Mouse (Mus musculus): Measurements from ENCODE around the gene Ceacam18. TPM values are rescaled to one million over a fixed set of nuclear protein-coding genes. Genes with fewer than 3 reads are reported as not detected.

Ceacam18 gene
- polyA plus RNA-seq, 1 experiment from 2014 or later, result 1.1 TPM

Other genes starting within 250 kb of the Ceacam18 start
- 0.28 and 0.30 TPM in 2 replicates for gene Siglecg, start 226.5 kb upstream of the Ceacam18 start, polyA plus RNA-seq (2015; fragmentation: Nextera tagmentation; extraction: Ambion mirVana)
- gene Lim2, start 207.0 kb upstream of the Ceacam18 start, polyA plus RNA-seq (2015; fragmentation: Nextera tagmentation; extraction: Ambion mirVana), result 0.15 and 0.77 TPM in 2 replicates
- gene Nkg7, start 197.6 kb upstream of the Ceacam18 start, polyA plus RNA-seq (2015; fragmentation: Nextera tagmentation; extraction: Ambion mirVana), result 3.7 and 4.4 TPM in 2 replicates
- 0.21 TPM in 1 of 2 replicates, not detected in the other for gene Cldnd2, start 193.9 kb upstream of the Ceacam18 start, polyA plus RNA-seq (2015; fragmentation: Nextera tagmentation; extraction: Ambion mirVana)
- 353 and 355 TPM in 2 replicates for gene Etfb, start 190.6 kb upstream of the Ceacam18 start, polyA plus RNA-seq (2015; fragmentation: Nextera tagmentation; extraction: Ambion mirVana)
- 0.96 and 1.1 TPM in 2 replicates for gene Gm45233, start 190.6 kb upstream of the Ceacam18 start, polyA plus RNA-seq (2015; fragmentation: Nextera tagmentation; extraction: Ambion mirVana)
- 6.0 and 7.7 TPM in 2 replicates for gene Vsig10l, start 171.6 kb upstream of the Ceacam18 start, polyA plus RNA-seq (2015; fragmentation: Nextera tagmentation; extraction: Ambion mirVana)
- gene Iglon5, start 144.6 kb upstream of the Ceacam18 start, polyA plus RNA-seq (2015; fragmentation: Nextera tagmentation; extraction: Ambion mirVana), result 0.49 and 0.55 TPM in 2 replicates
- not detected in 2 replicates for gene 4931406B18Rik, start 128.8 kb upstream of the Ceacam18 start, polyA plus RNA-seq (2015; fragmentation: Nextera tagmentation; extraction: Ambion mirVana)
- gene Cd33, start 90.3 kb upstream of the Ceacam18 start, polyA plus RNA-seq (2015; fragmentation: Nextera tagmentation; extraction: Ambion mirVana), result 2.1 and 2.3 TPM in 2 replicates
- 2.9 and 3.6 TPM in 2 replicates for gene Zfp658, start 72.5 kb upstream of the Ceacam18 start, polyA plus RNA-seq (2015; fragmentation: Nextera tagmentation; extraction: Ambion mirVana)
- gene Zfp719, start 55.1 kb upstream of the Ceacam18 start, polyA plus RNA-seq (2015; fragmentation: Nextera tagmentation; extraction: Ambion mirVana), result 10.3 and 11.3 TPM in 2 replicates
- gene Zfp819, start 27.5 kb upstream of the Ceacam18 start, polyA plus RNA-seq (2015; fragmentation: Nextera tagmentation; extraction: Ambion mirVana), result not detected in 2 replicates
- 1.7 and 2.0 TPM in 2 replicates for gene Siglece, start 25.5 kb downstream of the Ceacam18 start, polyA plus RNA-seq (2015; fragmentation: Nextera tagmentation; extraction: Ambion mirVana)
- gene Ctu1, start 37.3 kb downstream of the Ceacam18 start, polyA plus RNA-seq (2015; fragmentation: Nextera tagmentation; extraction: Ambion mirVana), result 14.3 and 14.7 TPM in 2 replicates
- 0.21 TPM in 1 of 2 replicates, not detected in the other for gene Klk14, start 55.7 kb downstream of the Ceacam18 start, polyA plus RNA-seq (2015; fragmentation: Nextera tagmentation; extraction: Ambion mirVana)
- 2.0 and 5.5 TPM in 2 replicates for gene Klk13, start 77.9 kb downstream of the Ceacam18 start, polyA plus RNA-seq (2015; fragmentation: Nextera tagmentation; extraction: Ambion mirVana)
- 0.57 and 2.4 TPM in 2 replicates for gene Klk12, start 134.2 kb downstream of the Ceacam18 start, polyA plus RNA-seq (2015; fragmentation: Nextera tagmentation; extraction: Ambion mirVana)
- gene Klk11, start 139.9 kb downstream of the Ceacam18 start, polyA plus RNA-seq (2015; fragmentation: Nextera tagmentation; extraction: Ambion mirVana), result 4.0 and 8.7 TPM in 2 replicates
- 4.1 and 17.4 TPM in 2 replicates for gene Klk10, start 146.3 kb downstream of the Ceacam18 start, polyA plus RNA-seq (2015; fragmentation: Nextera tagmentation; extraction: Ambion mirVana)
- gene Klk9, start 157.2 kb downstream of the Ceacam18 start, polyA plus RNA-seq (2015; fragmentation: Nextera tagmentation; extraction: Ambion mirVana), result 0.17 and 0.77 TPM in 2 replicates
- gene Klk8, start 162.9 kb downstream of the Ceacam18 start, polyA plus RNA-seq (2015; fragmentation: Nextera tagmentation; extraction: Ambion mirVana), result 17.8 and 24.5 TPM in 2 replicates
- gene Klk7, start 176.6 kb downstream of the Ceacam18 start, polyA plus RNA-seq (2015; fragmentation: Nextera tagmentation; extraction: Ambion mirVana), result not detected in 2 replicates
- 0.18 and 0.32 TPM in 2 replicates for gene Klk6, start 189.8 kb downstream of the Ceacam18 start, polyA plus RNA-seq (2015; fragmentation: Nextera tagmentation; extraction: Ambion mirVana)
- gene Klk5, start 207.3 kb downstream of the Ceacam18 start, polyA plus RNA-seq (2015; fragmentation: Nextera tagmentation; extraction: Ambion mirVana), result not detected in 2 replicates
- gene Klk4, start 246.5 kb downstream of the Ceacam18 start, polyA plus RNA-seq (2015; fragmentation: Nextera tagmentation; extraction: Ambion mirVana), result not detected in 2 replicates

Measured in stomach, embryonic 15.5 days (tissue).